Mouse (Mus musculus): Measurements from ENCODE around the gene Ccdc171. TPM values are rescaled to one million over a fixed set of nuclear protein-coding genes. Genes with fewer than 3 reads are reported as not detected.
"Not testable (repeated sequence)": the region's sequence is repeated elsewhere in the genome, so short reads cannot be mapped to it uniquely, and the experiment has no call there.

Gene Ccdc171
- polyA plus RNA-seq, 1 experiment from 2014 or later: 5.4 TPM

GRCm38 (mm10) chr4:83576315-83576714 is 51.0 kb downstream of the Ccdc171 start:
- no peaks in the 10 kb centered on the region for H3K4me1 ChIP-seq (replicated peaks; ENCODE audit: control insufficient read depth, insufficient read depth, low read length)
- H3K27ac ChIP-seq (ENCODE audit: low read depth, low read length): no peak overlapping the region
- no peak overlapping the region for H3K4me2 ChIP-seq (ENCODE audit: low read depth, low read length, severe bottlenecking)
- DNase-seq (ENCODE audit: low spot score): no peak
- H3K9me3 ChIP-seq (ENCODE audit: control insufficient read depth, low read length): no peaks in the 10 kb centered on the region
- WGBS: 80% methylated on average over 3 of the region's 3 CpGs
- H3K27me3 ChIP-seq (ENCODE audit: control insufficient read depth, insufficient read depth, low read length): no peaks in the 10 kb centered on the region
- H3K36me3 ChIP-seq (ENCODE audit: control insufficient read depth, insufficient read depth, low read length): no peaks in the 10 kb centered on the region
- H3K4me3 ChIP-seq (ENCODE audit: low read depth, low read length): no peak overlapping the region
- H3K9ac ChIP-seq (ENCODE audit: low read length): no peak overlapping the region
- no peak for ATAC-seq (replicated peaks; ENCODE audit: low FRiP score)

- WGBS: 32% methylated on average over 1 of the region's 1 CpGs
- Histone ChIP-seq H3K27ac (ENCODE audit: low read depth, low read length) (no peak overlapping the region), H3K4me1 (replicated peaks; ENCODE audit: control insufficient read depth, insufficient read depth, low read length) (no peaks in the 10 kb centered on the region), H3K9me3 (ENCODE audit: control insufficient read depth, low read length) (no peaks in the 10 kb centered on the region), H3K4me2 (ENCODE audit: low read depth, low read length, severe bottlenecking) (no peak overlapping the region), H3K27me3 (ENCODE audit: control insufficient read depth, insufficient read depth, low read length) (no peaks in the 10 kb centered on the region), H3K4me3 (ENCODE audit: low read depth, low read length) (no peak overlapping the region), H3K36me3 (ENCODE audit: control insufficient read depth, insufficient read depth, low read length) (no peaks in the 10 kb centered on the region), H3K9ac (ENCODE audit: low read length) (no peak overlapping the region)
- no peak for DNase-seq (ENCODE audit: low spot score)
- ATAC-seq (replicated peaks; ENCODE audit: low FRiP score): no peak
These were observed 54.8 kb downstream of the Ccdc171 start for GRCm38 (mm10) chr4:83580157-83580556.

- WGBS: 89% methylated on average over 1 of the region's 1 CpGs
- ATAC-seq (replicated peaks; ENCODE audit: low FRiP score) (no peak), DNase-seq (ENCODE audit: low spot score) (no peak)
- Histone ChIP-seq H3K9me3 (ENCODE audit: control insufficient read depth, low read length) (no peaks in the 10 kb centered on the region), H3K36me3 (ENCODE audit: control insufficient read depth, insufficient read depth, low read length) (no peaks in the 10 kb centered on the region), H3K4me1 (replicated peaks; ENCODE audit: control insufficient read depth, insufficient read depth, low read length) (no peaks in the 10 kb centered on the region), H3K9ac (ENCODE audit: low read length) (no peak overlapping the region), H3K27me3 (ENCODE audit: control insufficient read depth, insufficient read depth, low read length) (no peaks in the 10 kb centered on the region), H3K4me3 (ENCODE audit: low read depth, low read length) (no peak overlapping the region), H3K27ac (ENCODE audit: low read depth, low read length) (no peak overlapping the region), H3K4me2 (ENCODE audit: low read depth, low read length, severe bottlenecking) (no peak overlapping the region)
These were observed 62.2 kb downstream of the Ccdc171 start for GRCm38 (mm10) chr4:83587563-83587962.

- DNase-seq (ENCODE audit: low spot score) (no peak), ATAC-seq (replicated peaks; ENCODE audit: low FRiP score) (0 out of 2 replicates have a peak, but pooled peaks have one; percentile 18)
- Histone ChIP-seq H3K9me3 (ENCODE audit: control insufficient read depth, low read length) (no peaks in the 10 kb centered on the region), H3K27me3 (ENCODE audit: control insufficient read depth, insufficient read depth, low read length) (no peaks in the 10 kb centered on the region), H3K27ac (ENCODE audit: low read depth, low read length) (no peak overlapping the region), H3K4me2 (ENCODE audit: low read depth, low read length, severe bottlenecking) (no peak overlapping the region), H3K36me3 (ENCODE audit: control insufficient read depth, insufficient read depth, low read length) (no peaks in the 10 kb centered on the region), H3K4me1 (replicated peaks; ENCODE audit: control insufficient read depth, insufficient read depth, low read length) (no peaks in the 10 kb centered on the region), H3K9ac (ENCODE audit: low read length) (no peak overlapping the region), H3K4me3 (ENCODE audit: low read depth, low read length) (no peak overlapping the region)
- WGBS: 21% methylated on average over 2 of the region's 2 CpGs
These were observed 71.1 kb downstream of the Ccdc171 start for GRCm38 (mm10) chr4:83596486-83596885.

GRCm38 (mm10) chr4:83611111-83611510 is 85.8 kb downstream of the Ccdc171 start:
- Histone ChIP-seq H3K9ac (ENCODE audit: low read length) (no peak overlapping the region), H3K9me3 (ENCODE audit: control insufficient read depth, low read length) (no peaks in the 10 kb centered on the region), H3K27ac (ENCODE audit: low read depth, low read length) (no peak overlapping the region), H3K36me3 (ENCODE audit: control insufficient read depth, insufficient read depth, low read length) (no peaks in the 10 kb centered on the region), H3K27me3 (ENCODE audit: control insufficient read depth, insufficient read depth, low read length) (no peaks in the 10 kb centered on the region), H3K4me1 (replicated peaks; ENCODE audit: control insufficient read depth, insufficient read depth, low read length) (no peaks in the 10 kb centered on the region), H3K4me2 (ENCODE audit: low read depth, low read length, severe bottlenecking) (no peak overlapping the region), H3K4me3 (ENCODE audit: low read depth, low read length) (no peak overlapping the region)
- 87% methylated on average over 3 of the region's 3 CpGs for WGBS
- ATAC-seq (replicated peaks; ENCODE audit: low FRiP score) (no peak), DNase-seq (ENCODE audit: low spot score) (no peak)

- not testable (repeated sequence) for H3K4me2 ChIP-seq (ENCODE audit: low read depth, low read length, severe bottlenecking); H3K27ac ChIP-seq (ENCODE audit: low read depth, low read length); ATAC-seq (replicated peaks; ENCODE audit: low FRiP score); H3K9ac ChIP-seq (ENCODE audit: low read length); DNase-seq (ENCODE audit: low spot score); H3K4me1 ChIP-seq (replicated peaks; ENCODE audit: control insufficient read depth, insufficient read depth, low read length); H3K27me3 ChIP-seq (ENCODE audit: control insufficient read depth, insufficient read depth, low read length); H3K4me3 ChIP-seq (ENCODE audit: low read depth, low read length); H3K9me3 ChIP-seq (ENCODE audit: control insufficient read depth, low read length); H3K36me3 ChIP-seq (ENCODE audit: control insufficient read depth, insufficient read depth, low read length)
- 31% methylated on average over 10 of the region's 13 CpGs for WGBS
These were observed 97.8 kb downstream of the Ccdc171 start for GRCm38 (mm10) chr4:83623021-83623711.

- Histone ChIP-seq H3K4me1 (replicated peaks; ENCODE audit: control insufficient read depth, insufficient read depth, low read length) (no peaks in the 10 kb centered on the region), H3K36me3 (ENCODE audit: control insufficient read depth, insufficient read depth, low read length) (no peaks in the 10 kb centered on the region), H3K27me3 (ENCODE audit: control insufficient read depth, insufficient read depth, low read length) (no peaks in the 10 kb centered on the region), H3K9ac (ENCODE audit: low read length) (no peak overlapping the region), H3K27ac (ENCODE audit: low read depth, low read length) (no peak overlapping the region), H3K4me3 (ENCODE audit: low read depth, low read length) (no peak overlapping the region), H3K9me3 (ENCODE audit: control insufficient read depth, low read length) (no peaks in the 10 kb centered on the region), H3K4me2 (ENCODE audit: low read depth, low read length, severe bottlenecking) (no peak overlapping the region)
- 89% methylated on average over 4 of the region's 4 CpGs for WGBS
- ATAC-seq (replicated peaks; ENCODE audit: low FRiP score) (no peak), DNase-seq (ENCODE audit: low spot score) (no peak)
These were observed 98.4 kb downstream of the Ccdc171 start for GRCm38 (mm10) chr4:83623732-83624131.

- H3K9ac ChIP-seq (ENCODE audit: low read length): no peak overlapping the region
- no peak overlapping the region for H3K27ac ChIP-seq (ENCODE audit: low read depth, low read length)
- 93% methylated on average over 4 of the region's 4 CpGs for WGBS
- H3K4me3 ChIP-seq (ENCODE audit: low read depth, low read length): no peak overlapping the region
- no peaks in the 10 kb centered on the region for H3K9me3 ChIP-seq (ENCODE audit: control insufficient read depth, low read length)
- DNase-seq (ENCODE audit: low spot score) (no peak), ATAC-seq (replicated peaks; ENCODE audit: low FRiP score) (no peak)
- no peak overlapping the region for H3K4me2 ChIP-seq (ENCODE audit: low read depth, low read length, severe bottlenecking)
- H3K27me3 ChIP-seq (ENCODE audit: control insufficient read depth, insufficient read depth, low read length): no peaks in the 10 kb centered on the region
- H3K4me1 ChIP-seq (replicated peaks; ENCODE audit: control insufficient read depth, insufficient read depth, low read length): peaks cover 3% of the 10 kb centered on the region; the same call in 1 of the 2 replicates
- no peaks in the 10 kb centered on the region for H3K36me3 ChIP-seq (ENCODE audit: control insufficient read depth, insufficient read depth, low read length)
These were observed 126.1 kb downstream of the Ccdc171 start for GRCm38 (mm10) chr4:83651453-83651852.

- DNase-seq (ENCODE audit: low spot score) (no peak), ATAC-seq (replicated peaks; ENCODE audit: low FRiP score) (no peak)
- 30% methylated on average over 6 of the region's 6 CpGs for WGBS
- Histone ChIP-seq H3K9ac (ENCODE audit: low read length) (no peak overlapping the region), H3K4me2 (ENCODE audit: low read depth, low read length, severe bottlenecking) (no peak overlapping the region), H3K4me1 (replicated peaks; ENCODE audit: control insufficient read depth, insufficient read depth, low read length) (peaks cover 6% of the 10 kb centered on the region; the same call in 1 of the 2 replicates), H3K27ac (ENCODE audit: low read depth, low read length) (no peak overlapping the region), H3K27me3 (ENCODE audit: control insufficient read depth, insufficient read depth, low read length) (no peaks in the 10 kb centered on the region), H3K9me3 (ENCODE audit: control insufficient read depth, low read length) (no peaks in the 10 kb centered on the region), H3K36me3 (ENCODE audit: control insufficient read depth, insufficient read depth, low read length) (no peaks in the 10 kb centered on the region), H3K4me3 (ENCODE audit: low read depth, low read length) (no peak overlapping the region)
These were observed 130.1 kb downstream of the Ccdc171 start for GRCm38 (mm10) chr4:83655396-83655795.
